Mouse (Mus musculus): Measurements from ENCODE around the gene Rgcc. TPM values are rescaled to one million over a fixed set of nuclear protein-coding genes. Genes with fewer than 3 reads are reported as not detected.

Rgcc gene
- polyA plus RNA-seq, 1 experiment from 2014 or later: 237 TPM

DNA sequence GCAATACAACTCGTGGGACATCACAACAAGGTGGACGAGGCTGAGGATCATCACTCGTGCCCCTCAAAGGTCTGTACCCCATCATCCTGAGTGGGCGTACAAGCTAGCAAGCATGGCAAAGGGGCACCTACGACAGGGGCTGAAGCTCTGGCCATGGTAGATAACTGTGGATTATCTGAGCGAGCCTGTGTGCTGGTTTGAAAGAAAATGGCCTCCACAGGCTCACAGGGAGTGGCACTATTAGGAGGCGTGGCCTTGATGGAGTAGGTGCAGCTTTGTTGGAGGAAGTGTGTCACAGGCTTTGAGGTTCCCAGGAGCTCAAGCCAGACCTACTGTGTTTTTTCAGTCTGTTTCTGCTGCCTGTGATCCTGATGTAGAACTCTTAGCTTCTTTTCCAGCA, 5.7 kb upstream of the Rgcc start:
- Histone ChIP-seq H3K4me2 (ENCODE audit: low read depth, low read length) (peak overlapping the region; percentile 50), H3K4me3 (ENCODE audit: low read depth, low read length) (no peak overlapping the region), H3K9me3 (replicated peaks; ENCODE audit: control insufficient read depth, low read length) (no peaks in the 10 kb centered on the region), H3K27me3 (ENCODE audit: control insufficient read depth, insufficient read depth, low read depth, low read length) (no peaks in the 10 kb centered on the region), H3K4me1 (ENCODE audit: control insufficient read depth, low read depth, low read length) (peaks cover 46% of the 10 kb centered on the region), H3K36me3 (ENCODE audit: control insufficient read depth, insufficient read depth) (no peaks in the 10 kb centered on the region), H3K27ac (ENCODE audit: low read length) (peak overlapping the region; percentile 79), H3K9ac (ENCODE audit: low read depth, low read length) (peak overlapping the region; percentile 15; the same call in 1 of the 2 replicates)
- 30% methylated on average over 7 of the region's 7 CpGs for WGBS (ENCODE audit: insufficient replicate concordance)
- ATAC-seq (ENCODE audit: low read depth): peak; percentile 92

DNA sequence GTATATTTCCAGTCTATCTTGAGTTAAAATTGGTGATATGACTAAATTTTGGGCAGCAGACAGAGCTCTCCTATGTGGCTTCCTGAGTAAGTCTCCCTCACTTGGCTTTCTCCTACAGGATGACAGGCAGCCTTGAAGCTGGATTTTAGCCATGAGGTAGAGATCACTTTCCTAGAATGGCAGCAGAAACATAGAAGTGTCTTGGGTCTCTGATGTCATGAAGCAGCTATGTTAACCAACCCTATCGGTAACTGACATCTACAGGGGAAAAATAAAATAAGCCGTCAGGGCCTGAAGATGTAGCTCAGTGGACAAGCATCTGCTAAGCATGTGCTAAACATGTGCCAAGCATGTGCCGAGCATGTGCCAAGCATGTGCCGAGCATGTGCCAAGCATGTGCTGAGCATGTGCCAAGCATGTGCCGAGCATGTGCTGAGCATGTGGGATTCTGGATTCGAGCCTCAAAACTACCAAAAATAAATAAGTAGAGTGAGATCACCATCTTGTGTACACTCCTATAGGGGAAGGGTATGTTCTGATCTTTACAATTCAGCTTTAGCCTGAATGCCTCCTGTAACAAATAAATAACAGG, 3.5 kb upstream of the Rgcc start:
- H3K9me3 ChIP-seq (replicated peaks; ENCODE audit: control insufficient read depth, low read length): no peaks in the 10 kb centered on the region
- H3K4me3 ChIP-seq (ENCODE audit: low read depth, low read length): no peak overlapping the region
- no peaks in the 10 kb centered on the region for H3K27me3 ChIP-seq (ENCODE audit: control insufficient read depth, insufficient read depth, low read depth, low read length)
- 84% methylated on average over 6 of the region's 6 CpGs for WGBS (ENCODE audit: insufficient replicate concordance)
- no peak overlapping the region for H3K9ac ChIP-seq (ENCODE audit: low read depth, low read length)
- ATAC-seq (ENCODE audit: low read depth): no peak
- no peak overlapping the region for H3K4me2 ChIP-seq (ENCODE audit: low read depth, low read length)
- no peak overlapping the region; the same call in 1 of the 2 replicates for H3K27ac ChIP-seq (ENCODE audit: low read length)
- peaks cover 51% of the 10 kb centered on the region for H3K4me1 ChIP-seq (ENCODE audit: control insufficient read depth, low read depth, low read length)
- no peaks in the 10 kb centered on the region for H3K36me3 ChIP-seq (ENCODE audit: control insufficient read depth, insufficient read depth)

DNA sequence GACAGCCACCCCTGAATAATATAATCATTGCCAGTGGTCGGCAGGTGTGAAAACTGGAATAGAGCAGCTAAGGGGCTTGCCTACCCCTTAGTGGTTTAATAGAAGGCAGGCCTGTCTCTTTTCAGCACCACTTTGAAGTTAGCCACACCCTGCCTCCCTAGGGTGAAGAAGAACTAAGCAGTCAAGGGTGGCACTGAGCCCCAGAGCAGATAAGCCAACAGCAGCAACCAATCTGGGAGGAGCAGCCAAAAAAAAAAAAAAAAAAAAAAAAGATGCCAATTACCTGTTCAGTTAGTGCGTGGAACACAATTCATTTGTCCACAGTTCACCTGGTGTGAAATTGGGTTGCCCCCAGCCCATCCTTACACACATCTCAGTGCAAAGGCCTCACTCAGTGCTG, 1.7 kb upstream of the Rgcc start:
- H3K9me3 ChIP-seq (replicated peaks; ENCODE audit: control insufficient read depth, low read length): no peaks in the 10 kb centered on the region
- peak overlapping the region; percentile 91 for H3K27ac ChIP-seq (ENCODE audit: low read length)
- H3K4me1 ChIP-seq (ENCODE audit: control insufficient read depth, low read depth, low read length): peaks cover 50% of the 10 kb centered on the region
- 28% methylated on average over 2 of the region's 2 CpGs for WGBS (ENCODE audit: insufficient replicate concordance)
- no peak overlapping the region for H3K9ac ChIP-seq (ENCODE audit: low read depth, low read length)
- H3K36me3 ChIP-seq (ENCODE audit: control insufficient read depth, insufficient read depth): peaks cover 3% of the 10 kb centered on the region
- ATAC-seq (ENCODE audit: low read depth): peak; percentile 33
- H3K4me3 ChIP-seq (ENCODE audit: low read depth, low read length): no peak overlapping the region
- H3K27me3 ChIP-seq (ENCODE audit: control insufficient read depth, insufficient read depth, low read depth, low read length): no peaks in the 10 kb centered on the region
- peak overlapping the region; percentile 52 for H3K4me2 ChIP-seq (ENCODE audit: low read depth, low read length)

DNA sequence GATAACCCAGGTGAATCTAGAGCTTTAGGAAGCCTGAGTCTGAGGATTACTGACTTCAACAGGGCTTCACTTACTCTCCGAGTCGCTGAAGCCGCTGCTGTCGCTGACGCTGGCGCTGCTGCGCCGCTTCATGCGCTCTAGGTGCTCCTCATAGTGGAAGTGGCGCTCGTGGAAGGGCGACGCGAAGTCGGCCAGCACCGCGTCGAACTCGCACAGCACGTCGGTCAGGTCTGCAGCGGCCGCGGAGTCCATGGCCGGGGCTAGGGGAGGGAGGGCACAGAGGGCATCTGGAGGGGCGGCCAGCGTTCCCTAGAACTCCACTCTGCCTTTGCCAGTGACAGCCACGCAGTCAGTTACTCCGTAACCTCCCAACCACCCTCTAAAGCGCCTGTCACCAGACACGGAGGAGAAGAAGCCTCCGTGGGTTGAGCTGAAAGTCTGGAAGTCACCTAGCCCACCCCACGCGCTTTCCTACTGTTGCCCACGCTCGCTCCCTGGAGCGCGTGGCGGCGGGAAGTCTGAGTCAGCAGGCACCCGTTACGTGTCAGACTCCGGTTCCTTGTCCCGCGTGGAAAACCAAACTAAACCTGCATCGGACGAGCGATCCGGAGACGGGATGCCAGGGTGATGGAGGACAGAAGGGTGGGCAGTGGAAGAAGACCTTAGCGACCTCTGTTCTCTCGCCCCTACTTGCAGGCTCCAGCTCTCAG, 649 bp downstream of the Rgcc start:
- ATAC-seq (ENCODE audit: low read depth): no peak
- WGBS (ENCODE audit: insufficient replicate concordance): under 1% methylated on average over 52 of the region's 52 CpGs
- peak overlapping the region; percentile 92 for H3K27ac ChIP-seq (ENCODE audit: low read length)
- peaks cover 3% of the 10 kb centered on the region for H3K36me3 ChIP-seq (ENCODE audit: control insufficient read depth, insufficient read depth)
- no peaks in the 10 kb centered on the region for H3K27me3 ChIP-seq (ENCODE audit: control insufficient read depth, insufficient read depth, low read depth, low read length)
- H3K9me3 ChIP-seq (replicated peaks; ENCODE audit: control insufficient read depth, low read length): no peaks in the 10 kb centered on the region
- H3K4me2 ChIP-seq (ENCODE audit: low read depth, low read length): peak overlapping the region; percentile 85
- peaks cover 43% of the 10 kb centered on the region for H3K4me1 ChIP-seq (ENCODE audit: control insufficient read depth, low read depth, low read length)
- peak overlapping the region; percentile 92 for H3K9ac ChIP-seq (ENCODE audit: low read depth, low read length)
- peak overlapping the region; percentile 94 for H3K4me3 ChIP-seq (ENCODE audit: low read depth, low read length)

DNA sequence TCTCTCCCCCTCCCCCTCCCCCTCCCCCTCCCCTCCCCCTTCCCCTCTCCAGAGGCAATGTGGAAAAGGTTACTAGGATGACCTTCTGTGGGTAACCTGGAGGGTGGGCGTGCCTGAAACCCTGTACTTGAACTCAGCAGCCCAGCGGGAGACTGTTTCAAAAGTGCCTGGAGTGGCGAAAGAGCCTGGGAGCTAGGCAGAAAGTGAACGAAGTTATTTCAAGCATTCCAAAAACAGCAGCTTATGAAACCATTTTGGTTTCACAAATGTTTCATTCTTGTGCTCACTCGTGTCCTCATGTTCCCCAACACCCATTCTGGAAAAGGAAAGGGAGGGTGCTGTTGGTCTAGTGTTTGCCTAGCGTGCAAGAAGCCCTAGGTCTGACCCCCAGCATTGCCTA, 1.6 kb downstream of the Rgcc start:
- WGBS (ENCODE audit: insufficient replicate concordance): 37% methylated on average over 6 of the region's 6 CpGs
- H3K9ac ChIP-seq (ENCODE audit: low read depth, low read length): peak overlapping the region; percentile 92

DNA sequence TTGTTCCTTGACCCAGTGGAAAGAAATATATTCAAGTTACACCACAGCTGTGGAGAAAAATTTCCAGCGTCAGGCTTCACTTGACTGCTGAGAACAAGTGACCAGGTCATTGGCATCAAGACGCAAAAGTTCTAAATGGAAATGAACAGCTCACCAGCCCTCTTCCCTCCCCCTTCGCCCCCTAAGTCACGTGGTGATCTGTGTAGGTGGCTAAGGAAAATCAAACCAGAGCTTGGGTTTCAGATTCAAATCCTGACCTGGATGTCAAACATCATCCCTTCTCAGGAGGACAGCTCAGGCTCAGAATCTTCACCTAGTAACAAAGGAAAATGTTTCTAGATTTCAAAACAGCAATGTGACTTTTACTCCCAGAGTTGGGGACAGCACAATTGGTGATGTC, 2.2 kb downstream of the Rgcc start:
- peak overlapping the region; percentile 85 for H3K4me2 ChIP-seq (ENCODE audit: low read depth, low read length)
- peak overlapping the region; percentile 62 for H3K9ac ChIP-seq (ENCODE audit: low read depth, low read length)
- no peaks in the 10 kb centered on the region for H3K27me3 ChIP-seq (ENCODE audit: control insufficient read depth, insufficient read depth, low read depth, low read length)
- peaks cover 52% of the 10 kb centered on the region for H3K4me1 ChIP-seq (ENCODE audit: control insufficient read depth, low read depth, low read length)
- peaks cover 3% of the 10 kb centered on the region for H3K36me3 ChIP-seq (ENCODE audit: control insufficient read depth, insufficient read depth)
- H3K4me3 ChIP-seq (ENCODE audit: low read depth, low read length): peak overlapping the region; percentile 65
- H3K9me3 ChIP-seq (replicated peaks; ENCODE audit: control insufficient read depth, low read length): no peaks in the 10 kb centered on the region
- H3K27ac ChIP-seq (ENCODE audit: low read length): peak overlapping the region; percentile 94
- ATAC-seq (ENCODE audit: low read depth): no peak
- 47% methylated on average over 4 of the region's 4 CpGs for WGBS (ENCODE audit: insufficient replicate concordance)

More for the DNA sequence above, 1.6 kb downstream of the Rgcc start:
- Histone ChIP-seq H3K27me3 (ENCODE audit: control insufficient read depth, insufficient read depth, low read depth, low read length) (no peaks in the 10 kb centered on the region), H3K27ac (ENCODE audit: low read length) (peak overlapping the region; percentile 92), H3K9me3 (replicated peaks; ENCODE audit: control insufficient read depth, low read length) (no peaks in the 10 kb centered on the region), H3K4me3 (ENCODE audit: low read depth, low read length) (peak overlapping the region; percentile 94), H3K36me3 (ENCODE audit: control insufficient read depth, insufficient read depth) (peaks cover 3% of the 10 kb centered on the region), H3K4me1 (ENCODE audit: control insufficient read depth, low read depth, low read length) (peaks cover 49% of the 10 kb centered on the region), H3K4me2 (ENCODE audit: low read depth, low read length) (peak overlapping the region; percentile 85)
- ATAC-seq (ENCODE audit: low read depth): no peak

DNA sequence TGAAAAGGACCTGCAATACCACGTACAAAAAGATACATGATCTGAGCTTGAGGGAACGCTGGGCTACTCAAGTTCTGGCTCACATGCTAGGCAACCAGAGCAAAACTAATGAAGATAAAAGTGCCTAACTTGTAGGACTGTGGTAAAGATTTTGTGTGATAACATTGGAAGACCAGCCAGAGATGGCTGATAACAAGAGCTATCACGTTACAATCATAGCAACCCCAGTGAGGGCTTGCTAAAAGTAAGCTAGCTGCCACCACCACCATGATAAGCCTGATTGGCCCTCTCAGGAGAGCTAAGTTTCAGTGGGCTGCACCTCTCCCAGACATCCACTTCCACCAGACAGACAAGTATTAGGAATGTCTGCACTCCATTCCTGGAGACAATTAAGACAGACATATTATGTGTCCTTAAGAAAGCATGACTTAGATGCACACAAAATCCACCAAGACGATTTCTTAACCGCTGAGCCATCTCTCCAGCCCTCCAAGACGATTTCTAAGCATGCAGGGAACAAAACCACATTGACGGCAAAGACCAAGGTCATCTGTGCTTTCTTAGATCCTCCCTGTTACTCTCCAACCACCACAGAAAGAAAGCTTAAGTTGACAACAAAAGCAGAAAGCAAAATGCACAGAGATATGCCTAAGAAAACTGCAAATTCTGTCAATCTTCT, 3.0 kb downstream of the Rgcc start:
- ATAC-seq (ENCODE audit: low read depth): no peak
- Histone ChIP-seq H3K4me3 (ENCODE audit: low read depth, low read length) (peak overlapping the region; percentile 65), H3K9ac (ENCODE audit: low read depth, low read length) (peak overlapping the region; percentile 62), H3K27ac (ENCODE audit: low read length) (peak overlapping the region; percentile 94), H3K27me3 (ENCODE audit: control insufficient read depth, insufficient read depth, low read depth, low read length) (no peaks in the 10 kb centered on the region), H3K9me3 (replicated peaks; ENCODE audit: control insufficient read depth, low read length) (no peaks in the 10 kb centered on the region), H3K4me1 (ENCODE audit: control insufficient read depth, low read depth, low read length) (peaks cover 53% of the 10 kb centered on the region), H3K36me3 (ENCODE audit: control insufficient read depth, insufficient read depth) (peaks cover 3% of the 10 kb centered on the region), H3K4me2 (ENCODE audit: low read depth, low read length) (peak overlapping the region; percentile 85)
- WGBS (ENCODE audit: insufficient replicate concordance): 33% methylated on average over 7 of the region's 7 CpGs

DNA sequence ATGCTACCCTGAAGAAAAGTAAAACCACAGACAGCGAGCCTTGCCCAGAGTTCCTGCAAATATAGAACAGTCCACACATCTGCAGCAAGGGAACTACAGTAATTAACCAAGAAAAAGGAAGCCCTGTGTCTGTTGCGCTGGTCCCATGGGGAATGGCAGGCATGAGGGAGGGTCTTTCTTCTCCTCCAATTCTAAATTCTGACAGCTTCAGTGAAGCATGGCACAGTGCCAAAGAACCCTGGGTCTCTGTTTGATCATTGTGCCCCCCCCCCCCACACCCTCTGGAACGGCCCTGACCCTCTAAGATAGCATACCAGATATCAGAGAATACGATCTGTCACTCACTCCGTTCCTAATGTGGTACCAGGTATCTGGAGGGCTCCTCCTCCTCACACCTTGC, 4.6 kb downstream of the Rgcc start:
- H3K9me3 ChIP-seq (replicated peaks; ENCODE audit: control insufficient read depth, low read length): no peaks in the 10 kb centered on the region
- ATAC-seq (ENCODE audit: low read depth): no peak
- H3K4me2 ChIP-seq (ENCODE audit: low read depth, low read length): peak overlapping the region; percentile 85
- WGBS (ENCODE audit: insufficient replicate concordance): 9% methylated on average over 5 of the region's 5 CpGs
- peak overlapping the region; percentile 62 for H3K9ac ChIP-seq (ENCODE audit: low read depth, low read length)
- peaks cover 53% of the 10 kb centered on the region for H3K4me1 ChIP-seq (ENCODE audit: control insufficient read depth, low read depth, low read length)
- no peaks in the 10 kb centered on the region for H3K27me3 ChIP-seq (ENCODE audit: control insufficient read depth, insufficient read depth, low read depth, low read length)
- H3K27ac ChIP-seq (ENCODE audit: low read length): peak overlapping the region; percentile 94
- H3K36me3 ChIP-seq (ENCODE audit: control insufficient read depth, insufficient read depth): peaks cover 16% of the 10 kb centered on the region
- peak overlapping the region; percentile 65 for H3K4me3 ChIP-seq (ENCODE audit: low read depth, low read length)

DNA sequence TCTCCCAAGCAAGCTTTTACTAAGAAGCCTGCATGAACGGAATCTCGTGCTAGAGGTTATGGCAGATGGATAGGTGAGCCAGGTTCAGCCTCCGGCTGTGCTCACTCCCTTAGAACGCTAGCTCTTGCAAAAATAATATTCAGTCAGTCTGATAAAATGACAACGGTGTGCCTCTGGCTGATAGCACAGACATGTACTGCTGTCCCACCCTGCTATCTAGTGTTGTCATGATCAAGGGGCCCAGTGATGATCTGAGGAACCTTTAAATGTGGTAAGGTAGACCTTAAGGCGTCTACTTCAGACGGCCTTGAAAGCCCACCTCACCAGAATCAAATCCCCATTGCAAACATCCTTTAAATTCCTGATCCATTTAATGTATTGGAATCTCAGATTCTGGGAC, 5.2 kb downstream of the Rgcc start:
- 24% methylated on average over 7 of the region's 7 CpGs for WGBS (ENCODE audit: insufficient replicate concordance)
- Histone ChIP-seq H3K4me2 (ENCODE audit: low read depth, low read length) (peak overlapping the region; percentile 85), H3K4me3 (ENCODE audit: low read depth, low read length) (peak overlapping the region; percentile 65)

More for the DNA sequence above, 5.2 kb downstream of the Rgcc start:
- H3K27me3 ChIP-seq (ENCODE audit: control insufficient read depth, insufficient read depth, low read depth, low read length): no peaks in the 10 kb centered on the region
- peak; percentile 67 for ATAC-seq (ENCODE audit: low read depth)
- H3K9me3 ChIP-seq (replicated peaks; ENCODE audit: control insufficient read depth, low read length): no peaks in the 10 kb centered on the region
- H3K27ac ChIP-seq (ENCODE audit: low read length): peak overlapping the region; percentile 94
- H3K9ac ChIP-seq (ENCODE audit: low read depth, low read length): peak overlapping the region; percentile 69
- peaks cover 55% of the 10 kb centered on the region for H3K4me1 ChIP-seq (ENCODE audit: control insufficient read depth, low read depth, low read length)
- H3K36me3 ChIP-seq (ENCODE audit: control insufficient read depth, insufficient read depth): peaks cover 20% of the 10 kb centered on the region
